Comparison of ENCODE assay signal across 9 mouse cellular contexts in genomic region chr8:87957871-87958450, GRCm38 (mm10). TPM values are rescaled to one million over a fixed set of nuclear protein-coding genes. Genes with fewer than 3 reads are reported as not detected.
A peak's percentile ranks its signal among the peaks of the same experiment; 100 is the strongest.
DNase-seq lines count a peak whose midpoint lies in the region; ATAC-seq lines count a peak whose summit lies in the region.
"Had no signal": no experiment of that assay in that cellular context is flagged by ENCODE, and none has a peak within 500 bp of the region (broad histone marks: within the 10 kb centered on the region; RNA-seq: fewer than 3 reads in every experiment).

No protein-coding gene starts in this region.

- DNase-seq in right cerebral cortex, postnatal 4 days, result peak; percentile 28
- DNase-seq in right cerebral cortex, postnatal 36 days (ENCODE audit: low spot score in 2 of 2), result no peak
- peak; percentile 62 for DNase-seq in lung, postnatal 14 days
- DNase-seq in yolk sac, embryonic 10.5 days (ENCODE audit: low spot score), result peak; percentile 66
- no peak for DNase-seq in layer of hippocampus, postnatal 25 days (ENCODE audit: extremely low spot score in 1 of 2, low spot score in 1 of 2)

- peaks cover 64% of the 10 kb centered on the region for H3K4me1 ChIP-seq in embryonic facial prominence, embryonic 12.5 days
- H3K4me1 ChIP-seq in heart, embryonic 14.5 days (ENCODE audit: control insufficient read depth in 2 of 2, insufficient read depth in 2 of 2, low read length in 2 of 2), result peaks cover 19 to 24% of the 10 kb centered on the region in 2 experiments
- peaks cover 48% of the 10 kb centered on the region for H3K4me1 ChIP-seq in kidney, embryonic 16.5 days (ENCODE audit: insufficient read depth, low read length)

- H3K9ac ChIP-seq in embryonic facial prominence, embryonic 12.5 days, result peak overlapping the region; percentile 91
- H3K9ac ChIP-seq in heart, embryonic 14.5 days (ENCODE audit: low read length), result peak overlapping the region; percentile 85
- peak overlapping the region; percentile 84 for H3K9ac ChIP-seq in kidney, embryonic 16.5 days (replicated peaks; ENCODE audit: low read length)

- ATAC-seq in embryonic facial prominence, embryonic 12.5 days (ENCODE audit: insufficient number of reproducible peaks, insufficient read depth, low FRiP score, low TSS enrichment), result no peak
- ATAC-seq in heart, embryonic 14.5 days (ENCODE audit: insufficient number of reproducible peaks, insufficient read depth, low FRiP score, low read depth), result 0 out of 2 replicates have a peak, but pooled peaks have one; percentile 31
- ATAC-seq in kidney, embryonic 16.5 days (ENCODE audit: low FRiP score, low TSS enrichment), result peak; percentile 16

- peaks cover 10% of the 10 kb centered on the region for H3K27me3 ChIP-seq in embryonic facial prominence, embryonic 12.5 days
- peaks cover 32% of the 10 kb centered on the region for H3K27me3 ChIP-seq in heart, embryonic 14.5 days (ENCODE audit: control insufficient read depth, insufficient read depth, low read length)
- H3K27me3 ChIP-seq in kidney, embryonic 16.5 days (ENCODE audit: insufficient read depth, low read length), result peaks cover 14% of the 10 kb centered on the region

- no peaks in the 10 kb centered on the region for H3K36me3 ChIP-seq in embryonic facial prominence, embryonic 12.5 days
- no peaks in the 10 kb centered on the region for H3K36me3 ChIP-seq in heart, embryonic 14.5 days (ENCODE audit: control insufficient read depth, insufficient read depth, low read length)
- H3K36me3 ChIP-seq in kidney, embryonic 16.5 days (ENCODE audit: insufficient read depth, low read length), result no peaks in the 10 kb centered on the region

- WGBS in embryonic facial prominence, embryonic 12.5 days, result under 1% methylated on average over 20 of the region's 20 CpGs
- WGBS in heart, embryonic 14.5 days, result 2% methylated on average over 20 of the region's 20 CpGs
- WGBS in kidney, embryonic 16.5 days, result 1% methylated on average over 20 of the region's 20 CpGs

- H3K4me2 ChIP-seq in embryonic facial prominence, embryonic 12.5 days (replicated peaks), result peak overlapping the region; percentile 93
- H3K4me2 ChIP-seq in heart, embryonic 14.5 days (ENCODE audit: low read length), result peak overlapping the region; percentile 85
- H3K4me2 ChIP-seq in kidney, embryonic 16.5 days (replicated peaks; ENCODE audit: low read depth, low read length), result peak overlapping the region; percentile 98

- H3K9me3 ChIP-seq in embryonic facial prominence, embryonic 12.5 days, result no peaks in the 10 kb centered on the region
- H3K9me3 ChIP-seq in heart, embryonic 14.5 days (ENCODE audit: control insufficient read depth, low read length), result no peaks in the 10 kb centered on the region
- H3K9me3 ChIP-seq in kidney, embryonic 16.5 days (ENCODE audit: low read length), result no peaks in the 10 kb centered on the region

- H3K27ac ChIP-seq in embryonic facial prominence, embryonic 12.5 days, result peak overlapping the region; percentile 99
- peak overlapping the region; percentile 72 to 91 for H3K27ac ChIP-seq in heart, embryonic 14.5 days (replicated peaks in 1 of 2; ENCODE audit: control insufficient read depth in 1 of 2, insufficient read depth in 1 of 2, low read depth in 2 of 2, low read length in 2 of 2)
- peak overlapping the region; percentile 95 for H3K27ac ChIP-seq in kidney, embryonic 16.5 days (ENCODE audit: low read length)
- H3K27ac ChIP-seq: macrophage had no signal

- H3K4me3 ChIP-seq in embryonic facial prominence, embryonic 12.5 days, result peak overlapping the region; percentile 90
- peak overlapping the region; percentile 78 to 87 for H3K4me3 ChIP-seq in heart, embryonic 14.5 days (ENCODE audit: control insufficient read depth in 1 of 2, insufficient read depth in 1 of 2, low read depth in 1 of 2, low read length in 2 of 2)
- peak overlapping the region; percentile 62 for H3K4me3 ChIP-seq in kidney, embryonic 16.5 days (ENCODE audit: low read length)

RNA-seq across cellular contexts. Expression of gene Zfp423, which starts 1.4 kb away (rescaled TPM):
- 33.5 and 36.5 TPM in 2 replicates for polyA plus RNA-seq in embryonic facial prominence, embryonic 12.5 days (2016; fragmentation: Nextera tagmentation; extraction: Ambion mirVana)
- 5.1 and 7.0 TPM in 2 replicates for polyA plus RNA-seq in heart, embryonic 14.5 days (2014; fragmentation: Nextera tagmentation; extraction: Ambion mirVana)
- polyA plus RNA-seq in kidney, embryonic 16.5 days (2015; fragmentation: Nextera tagmentation; extraction: Ambion mirVana), result 9.1 and 11.4 TPM in 2 replicates
- total RNA-seq in layer of hippocampus, postnatal 25 days (2021), result 10 to 100 TPM; 26.8 to 28.9 TPM
- polyA plus RNA-seq: macrophage had no signal

Comparison
In these comparisons a context has a peak if more than half of its experiments do, and no peak if none do; other contexts are left out.
1. DNase-seq: peak in right cerebral cortex, postnatal 4 days (single experiment), lung, postnatal 14 days (single experiment) and yolk sac, embryonic 10.5 days (single experiment); none in right cerebral cortex, postnatal 36 days (0 of 2) and layer of hippocampus, postnatal 25 days (0 of 2).
2. Peak in every context shown above with its lines, with median percentiles within 50 percentile points of each other: H3K27ac ChIP-seq, H3K4me2 ChIP-seq, H3K4me3 ChIP-seq and H3K9ac ChIP-seq.